Mouse (Mus musculus) right cerebral cortex, postnatal 36 days (tissue): ENCODE results near the gene Phf2.
"Not testable (repeated sequence)": the region's sequence is repeated elsewhere in the genome, so short reads cannot be mapped to it uniquely, and the experiment has no call there.

ENCODE experiments used
- DNase-seq, 2 experiments: peaks; one replicate each; pipeline ENCODE4 v3.0.0; 2022; ENCODE audit warnings: low spot score in 2 of 2, mixed read lengths in 1 of 2

The Phf2 gene

GRCm38 (mm10) chr13:48809668-48810067 is 61.3 kb downstream of the Phf2 start:
- DNase-seq = not testable (repeated sequence)

DNA sequence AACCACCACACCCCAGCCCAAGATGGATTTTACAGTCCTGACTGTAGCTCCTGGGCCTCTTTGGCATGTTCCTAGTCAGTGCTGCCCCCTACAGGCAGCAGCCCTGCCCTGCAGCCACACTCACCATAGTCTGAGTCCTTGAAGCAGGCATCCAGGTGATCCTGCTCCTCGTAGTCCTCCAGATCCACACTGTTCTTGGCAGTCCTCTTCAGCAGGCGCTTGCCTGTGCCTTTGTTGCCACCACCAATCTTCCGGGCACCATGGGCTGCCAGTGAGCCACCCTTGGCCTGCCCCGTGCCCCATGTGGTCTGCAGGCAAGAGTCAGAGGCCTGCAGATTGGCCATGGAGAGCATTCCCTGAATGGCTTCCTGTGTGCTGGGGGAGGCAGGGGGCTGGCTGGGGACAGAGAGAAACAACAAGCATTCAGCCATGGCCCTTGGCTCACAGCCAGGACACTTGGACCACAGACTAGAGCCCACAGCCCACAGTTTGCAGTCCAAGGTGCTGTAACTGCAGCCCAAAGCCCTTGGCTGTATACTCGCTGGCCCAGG is 63.4 kb downstream of the Phf2 start:
- DNase-seq = peak; percentile 39

DNA sequence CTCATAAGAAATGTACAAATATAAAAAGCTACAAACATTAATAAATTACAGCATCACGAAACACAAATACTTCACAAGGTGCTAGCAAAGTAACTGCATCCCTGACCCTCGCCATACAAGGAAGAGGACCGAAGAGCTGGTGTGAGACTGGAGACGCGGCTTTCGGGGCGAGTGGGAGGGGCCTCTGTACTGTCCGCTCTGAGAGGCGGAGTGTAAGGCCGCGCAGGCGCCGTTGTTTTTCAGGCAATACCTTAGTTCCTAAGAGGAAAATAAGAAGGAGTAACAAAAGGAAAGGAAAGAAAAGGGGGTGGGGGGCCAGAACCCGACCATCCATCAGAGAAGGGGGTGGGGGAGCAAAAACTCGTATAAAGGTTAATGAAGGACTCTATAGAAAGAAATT is 68.7 kb downstream of the Phf2 start:
- no peak for DNase-seq

DNA sequence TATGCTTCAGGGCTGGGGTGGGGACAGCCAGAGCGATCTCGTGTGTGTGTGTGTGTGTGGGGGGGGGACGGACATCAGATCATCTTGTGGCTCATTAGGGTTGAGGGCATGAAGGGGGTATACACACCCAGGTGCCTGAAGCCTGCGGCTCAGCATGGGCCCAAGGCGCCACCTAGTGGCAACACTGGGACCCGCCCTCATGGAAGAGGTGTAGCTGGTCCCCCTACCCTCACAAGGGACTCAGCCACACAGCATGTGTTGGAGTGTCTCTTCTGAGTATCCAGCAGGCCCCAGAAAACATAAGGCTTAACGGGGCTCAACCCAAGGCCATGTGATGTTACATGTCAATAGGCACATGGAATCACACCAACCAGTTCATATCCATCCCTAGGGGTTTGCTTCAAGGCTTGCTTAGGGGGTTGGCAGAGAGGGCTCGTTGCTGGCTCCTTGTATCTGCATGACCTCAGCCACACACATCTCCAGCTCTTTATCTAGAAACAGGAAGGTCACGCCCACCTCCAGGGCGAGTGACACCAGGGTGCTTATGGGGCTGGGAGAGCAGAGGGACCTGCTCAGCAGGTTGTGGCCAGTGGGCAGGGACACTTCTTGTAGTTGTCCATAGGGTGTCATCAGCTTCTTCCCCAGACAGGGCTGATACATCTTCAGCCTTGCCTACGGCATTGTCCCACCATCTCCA is 69.9 kb downstream of the Phf2 start:
- DNase-seq = peak in 1 of 2 experiments; percentile 41

DNA sequence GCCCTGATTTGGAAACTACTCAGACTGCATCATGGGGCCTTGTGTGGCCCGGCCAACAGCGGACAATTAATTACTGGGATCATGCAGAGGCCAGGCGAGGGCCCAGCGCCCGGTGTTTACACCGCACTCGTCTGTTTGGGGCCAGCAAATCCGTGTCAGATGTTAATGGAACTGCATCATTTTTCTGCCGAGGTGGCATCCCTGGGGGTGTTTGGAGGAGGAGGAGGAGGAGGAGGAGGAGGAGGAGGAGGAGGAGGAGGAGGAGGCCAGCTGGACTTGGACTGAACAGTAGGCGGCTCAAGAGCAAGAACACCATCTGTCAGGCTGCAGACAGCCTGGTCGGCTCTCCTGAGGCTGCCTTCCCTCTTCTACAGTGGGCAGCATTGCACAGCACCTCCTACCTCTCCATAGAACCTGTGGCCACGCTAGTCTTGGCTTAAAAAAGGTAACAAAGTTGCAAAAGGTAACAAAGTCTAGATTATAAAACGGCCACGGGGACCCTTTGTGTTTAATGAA is 72.6 kb downstream of the Phf2 start:
- no peak for DNase-seq

GRCm38 (mm10) chr13:48796906-48797305 is 74.0 kb downstream of the Phf2 start:
- no peak for DNase-seq

GRCm38 (mm10) chr13:48795711-48796110 is 75.2 kb downstream of the Phf2 start:
- no peak for DNase-seq

DNA sequence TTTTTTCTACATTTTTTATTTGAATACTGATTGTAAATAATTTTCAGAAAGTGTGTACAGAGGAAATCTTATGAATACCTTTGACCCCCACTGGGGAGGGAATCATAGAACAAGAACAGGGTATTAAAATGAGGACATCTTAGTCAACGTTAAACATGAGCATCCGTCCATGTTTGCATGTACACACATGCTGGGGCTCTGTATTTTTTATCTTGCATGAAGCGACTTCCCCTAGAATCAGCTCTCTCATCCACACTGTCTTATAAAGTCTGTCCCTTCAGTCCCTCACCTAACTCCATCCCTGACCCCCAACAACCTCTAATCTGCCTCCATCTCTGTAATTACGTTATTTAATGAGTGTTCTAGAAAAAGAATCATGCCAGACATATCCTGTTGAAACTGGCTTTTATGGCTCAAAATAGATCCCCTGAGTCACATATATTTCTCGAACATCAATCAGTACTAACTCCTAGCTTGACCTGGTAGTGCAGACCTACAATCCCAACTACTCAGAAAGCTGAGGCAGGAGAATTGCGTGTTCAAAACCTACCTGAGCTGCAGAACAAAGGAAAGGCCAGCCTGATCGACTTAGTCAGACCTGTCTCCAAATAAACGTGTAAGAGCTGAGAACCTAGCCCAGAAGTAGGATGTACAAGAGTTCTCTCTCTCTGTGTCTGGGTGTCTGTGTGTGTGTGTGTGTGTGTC is 86.2 kb downstream of the Phf2 start:
- DNase-seq = no peak

DNA sequence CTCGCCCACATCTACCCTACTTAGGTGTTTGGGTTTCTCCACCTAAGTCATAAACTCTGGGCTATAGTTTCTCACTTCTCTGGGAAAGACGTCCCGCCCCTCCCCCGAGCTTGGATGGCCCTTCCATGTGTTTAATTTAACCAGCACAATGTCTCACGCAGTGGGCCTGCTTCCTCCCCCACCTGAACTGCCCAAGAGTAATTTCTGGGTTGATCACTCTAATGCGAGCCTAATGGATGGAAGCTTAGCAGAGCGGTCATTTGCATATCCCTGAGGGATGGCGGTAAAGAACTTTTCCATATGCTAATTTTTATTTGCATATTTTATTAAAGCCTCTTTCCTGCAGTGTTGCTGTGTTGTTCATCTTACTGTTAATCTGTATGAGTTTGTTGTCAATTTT is 86.8 kb downstream of the Phf2 start:
- DNase-seq = no peak

DNA sequence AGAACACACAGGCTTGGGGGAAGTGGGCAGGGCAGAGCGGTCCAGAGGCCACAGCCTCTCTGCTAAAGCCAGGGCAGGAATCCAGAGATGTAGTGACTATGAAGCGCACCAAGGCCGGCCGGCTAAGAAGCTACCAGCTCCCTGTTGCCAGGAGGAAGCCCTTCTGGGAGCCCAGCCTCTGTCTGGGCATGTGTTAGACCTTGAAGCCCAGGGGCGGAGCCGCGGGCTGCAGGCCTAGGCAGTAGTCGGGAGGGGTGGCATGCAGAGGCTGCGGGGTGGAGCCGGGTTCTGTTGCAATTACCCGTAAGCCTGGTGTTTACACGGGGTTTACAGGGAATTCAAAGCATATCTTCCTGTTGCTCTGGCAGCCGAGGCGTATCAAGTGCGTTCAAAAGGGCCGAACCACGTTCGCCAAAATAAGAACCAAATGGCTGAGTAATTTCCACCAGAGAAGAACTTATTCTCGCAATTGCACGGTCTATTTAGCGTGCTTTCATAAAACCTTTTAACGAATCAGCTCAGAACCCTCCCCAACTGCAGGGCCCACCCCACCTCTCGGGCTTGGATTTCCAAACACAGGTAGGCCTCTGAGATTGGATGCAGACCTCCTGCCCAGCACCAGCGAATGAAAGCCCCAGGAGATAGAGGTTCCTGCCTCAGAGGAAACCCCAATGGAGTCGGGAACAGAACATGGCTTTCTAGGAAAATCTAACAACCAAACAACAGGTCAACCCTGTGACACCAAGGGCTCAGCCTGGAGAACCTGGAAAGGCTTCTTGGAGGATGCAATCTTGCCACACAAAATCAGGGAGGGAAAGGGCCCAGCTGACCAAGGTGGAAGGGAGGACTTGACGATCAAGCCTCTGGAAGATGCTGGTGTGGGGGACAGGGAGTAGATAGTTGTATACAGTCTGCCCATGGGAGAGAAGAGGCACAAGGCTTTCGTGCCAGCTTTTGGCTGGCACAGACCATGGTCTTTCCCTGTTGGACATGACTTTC is 87.9 kb downstream of the Phf2 start:
- DNase-seq = no peak

- no peak for DNase-seq
These were observed 90.4 kb downstream of the Phf2 start for GRCm38 (mm10) chr13:48780345-48781010.

DNA sequence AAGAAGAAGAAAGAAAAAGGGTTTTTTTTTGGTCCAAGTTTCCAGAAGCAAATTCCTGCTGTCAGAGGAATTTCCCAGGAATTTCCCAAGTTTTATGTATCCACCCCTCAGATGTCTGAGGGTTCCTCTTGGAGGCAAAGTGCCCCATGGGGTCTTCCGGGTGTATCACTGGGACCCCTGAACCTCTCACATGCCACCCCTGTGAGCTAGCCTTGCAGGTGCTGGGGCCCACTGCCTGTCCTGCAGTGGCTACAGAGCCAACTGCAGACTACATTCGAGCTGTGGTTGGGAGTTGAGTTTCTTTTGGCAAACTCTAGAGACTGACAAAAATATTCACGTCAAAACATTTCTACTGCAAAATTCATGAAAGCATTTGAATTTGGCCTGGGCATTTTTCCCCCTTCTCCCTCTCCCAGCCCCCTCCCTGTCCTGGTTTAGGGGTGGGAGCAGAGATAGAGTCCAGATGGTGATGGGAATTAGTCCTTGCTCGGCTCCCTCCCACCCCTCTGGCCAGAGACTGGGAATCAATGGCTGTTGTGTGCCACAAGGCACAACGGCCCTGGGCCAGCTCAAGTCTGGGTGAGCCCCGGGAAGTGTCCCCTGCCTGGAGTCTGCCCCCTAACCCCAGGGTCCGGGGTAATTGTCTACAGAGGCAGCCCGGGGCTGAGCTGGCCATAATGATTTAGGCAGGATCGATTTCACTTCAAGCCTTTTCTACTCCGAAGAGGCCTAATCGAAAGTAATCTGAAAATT is 91.2 kb downstream of the Phf2 start:
- no peak for DNase-seq

- no peak for DNase-seq
These were observed 92.8 kb downstream of the Phf2 start for GRCm38 (mm10) chr13:48778138-48778537.

DNA sequence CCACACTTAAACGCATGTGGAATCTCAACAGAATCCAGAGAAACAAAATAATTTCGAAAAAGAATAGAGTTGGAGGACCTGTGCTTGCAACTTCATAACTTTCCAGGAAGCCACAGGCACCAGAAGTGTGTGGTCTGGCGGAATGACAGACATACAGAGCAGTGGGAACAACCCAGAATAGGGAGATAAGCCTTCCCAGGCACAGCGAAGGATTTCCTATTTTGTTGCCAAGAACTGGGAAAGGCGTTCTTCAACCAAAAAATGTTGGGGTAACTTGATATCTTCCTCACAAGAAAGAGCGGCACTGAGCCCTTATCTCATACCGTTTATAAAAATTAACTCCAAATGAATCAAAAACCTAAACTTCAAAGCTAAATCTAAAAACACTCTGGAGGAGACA is 96.4 kb downstream of the Phf2 start:
- no peak for DNase-seq

- DNase-seq = no peak
These were observed 102.8 kb downstream of the Phf2 start for GRCm38 (mm10) chr13:48768109-48768508.

- DNase-seq = no peak
These were observed 107.1 kb downstream of the Phf2 start for GRCm38 (mm10) chr13:48763701-48764245.

DNA sequence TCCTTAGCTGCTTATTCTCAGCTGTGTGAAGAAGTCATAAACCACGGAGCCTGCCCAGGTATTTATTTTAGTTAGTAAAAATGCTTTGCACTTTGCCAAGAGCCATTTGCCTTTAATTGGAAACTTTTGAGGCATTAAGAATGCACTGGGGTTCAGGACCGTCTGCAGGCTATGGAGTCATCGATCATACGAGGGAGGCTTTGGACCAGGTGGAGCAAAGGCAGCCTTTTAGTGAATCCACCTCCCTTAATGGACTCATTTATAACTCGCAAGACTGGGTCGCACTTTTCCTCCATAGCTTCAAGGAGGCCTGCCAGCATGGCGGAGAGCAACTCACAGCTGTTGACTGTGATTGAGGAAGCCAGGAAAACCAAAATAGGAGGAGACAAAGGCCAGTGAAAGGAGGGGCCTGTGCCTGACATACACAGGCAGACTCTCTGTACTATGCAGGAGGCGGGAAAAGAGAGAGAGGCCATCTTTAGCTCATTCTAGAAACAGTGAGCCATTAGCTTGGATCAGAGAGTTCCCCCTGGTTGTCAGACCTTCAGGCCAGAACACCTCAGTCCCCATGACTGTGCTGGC is 110.0 kb downstream of the Phf2 start:
- no peak for DNase-seq

DNA sequence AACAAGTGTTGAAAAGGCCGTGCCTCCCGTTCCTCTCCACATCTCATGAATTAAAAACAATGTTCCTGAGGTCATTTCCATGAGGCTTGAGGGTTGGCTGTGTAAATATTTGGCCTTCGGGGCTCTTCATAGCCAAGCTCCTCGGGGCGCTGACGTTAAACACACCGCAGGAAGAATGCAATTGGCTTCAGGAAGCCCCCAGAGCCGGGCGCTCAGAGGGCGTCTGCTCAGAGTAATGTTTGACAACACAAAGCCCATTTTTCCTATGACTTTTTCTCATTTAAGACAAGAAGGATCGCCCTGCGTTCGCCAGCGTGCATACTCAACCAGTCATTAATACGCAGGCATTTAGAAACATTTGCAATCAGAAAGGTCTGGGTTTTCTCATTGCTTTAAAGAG is 114.2 kb downstream of the Phf2 start:
- DNase-seq = no peak
